Mouse (Mus musculus) monocyte, adult 5-6 weeks (primary cell): ENCODE measurements at regions not wholly inside any gene's neighbourhood (a gene's known extent, or its start where the extent isn't known, plus 50 kb on each side); places are given as distances from the start of the nearest gene placed in this dataset.
"Not testable (repeated sequence)": the region's sequence is repeated elsewhere in the genome, so short reads cannot be mapped to it uniquely, and the experiment has no call there.

ENCODE experiments used
- ATAC-seq: fragments of 153-309, 156-312 bp; replicated peaks from 2 replicates; pipeline ENCODE4 v1.8.0; 2017; ENCODE audit warnings: mild to moderate bottlenecking; ENCODE audit not compliant: low TSS enrichment, insufficient number of reproducible peaks, severe bottlenecking, poor library complexity, low FRiP score

- no peak for ATAC-seq
These were observed 128.5 kb upstream of the Vrk2 start for GRCm38 (mm10) chr11:26722292-26722691.

- ATAC-seq, result no peak
These were observed 127.4 kb upstream of the Vrk2 start for GRCm38 (mm10) chr11:26721173-26721572.

- ATAC-seq, result not testable (repeated sequence)
These were observed 117.4 kb upstream of the Vrk2 start for GRCm38 (mm10) chr11:26711237-26711636.

DNA sequence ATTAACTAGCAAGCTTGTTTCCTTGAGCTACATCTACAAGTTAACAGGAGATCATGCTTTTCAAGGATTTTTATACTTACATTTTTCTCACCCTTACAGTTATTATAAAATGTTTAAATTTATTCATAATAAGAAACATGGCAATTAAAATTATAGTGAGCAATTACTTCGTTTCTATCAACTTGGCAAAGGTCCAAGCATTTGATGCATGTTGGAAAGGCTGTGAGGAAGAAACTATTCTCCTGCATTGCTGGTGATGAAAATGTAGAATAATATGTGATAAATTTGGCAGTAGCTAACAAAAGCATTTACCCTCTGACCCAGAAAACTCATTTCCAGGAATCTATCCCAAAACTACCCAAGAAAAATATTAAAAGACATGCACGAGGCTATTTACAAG is 114.8 kb upstream of the Vrk2 start:
- no peak for ATAC-seq

GRCm38 (mm10) chr11:26683850-26684249 is 90.1 kb upstream of the Vrk2 start:
- ATAC-seq, result no peak

DNA sequence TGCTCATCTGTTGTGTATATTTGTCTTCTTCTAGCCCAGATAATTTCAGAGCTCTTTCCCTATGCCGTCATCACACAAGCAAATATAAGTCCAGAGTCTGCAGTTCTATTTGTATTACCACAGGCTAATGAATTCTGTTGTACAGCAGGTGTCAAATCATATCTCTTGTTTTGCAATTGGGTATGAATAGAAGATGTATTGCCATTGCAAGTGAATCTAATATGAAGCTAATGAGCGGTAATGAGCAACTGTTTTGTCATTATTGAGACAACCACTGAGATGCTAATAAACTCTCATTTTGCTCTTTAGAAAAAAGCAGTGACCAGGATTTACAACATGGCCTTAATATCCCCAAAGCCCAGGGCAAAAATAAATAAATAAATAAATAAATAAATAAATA is 73.5 kb upstream of the Vrk2 start:
- no peak for ATAC-seq

- ATAC-seq, result no peak
These were observed 67.1 kb upstream of the Vrk2 start for GRCm38 (mm10) chr11:26660878-26661277.

DNA sequence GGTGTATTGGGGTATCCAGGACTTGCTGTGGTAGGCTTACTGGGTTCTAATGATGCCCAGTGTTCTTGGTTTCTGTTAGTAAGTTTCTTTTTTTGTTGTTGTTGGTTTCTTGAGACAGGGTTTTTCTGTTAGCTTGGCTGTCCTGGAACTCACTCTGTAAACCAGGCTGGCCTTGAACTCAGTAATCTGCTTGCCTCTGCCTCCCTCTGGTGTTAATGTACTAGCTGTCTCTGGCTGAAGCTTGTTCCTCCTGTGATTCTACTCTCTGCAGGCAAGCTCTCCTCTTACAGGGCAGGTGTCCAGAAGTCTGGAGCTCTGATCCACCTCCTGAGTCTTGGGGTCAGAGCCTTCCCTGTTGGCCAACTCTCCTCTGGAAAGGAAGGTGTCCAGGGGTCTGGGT is 55.4 kb upstream of the Vrk2 start:
- not testable (repeated sequence) for ATAC-seq
